Mouse (Mus musculus): ENCODE measurements around the gene Col13a1.

Gene Col13a1

GRCm38 (mm10) chr10:61978866-61979340, at the start of gene Col13a1:
Col13a1 (minus strand) TSS chr10:61979108.
- DNase-seq, result no peak

DNA sequence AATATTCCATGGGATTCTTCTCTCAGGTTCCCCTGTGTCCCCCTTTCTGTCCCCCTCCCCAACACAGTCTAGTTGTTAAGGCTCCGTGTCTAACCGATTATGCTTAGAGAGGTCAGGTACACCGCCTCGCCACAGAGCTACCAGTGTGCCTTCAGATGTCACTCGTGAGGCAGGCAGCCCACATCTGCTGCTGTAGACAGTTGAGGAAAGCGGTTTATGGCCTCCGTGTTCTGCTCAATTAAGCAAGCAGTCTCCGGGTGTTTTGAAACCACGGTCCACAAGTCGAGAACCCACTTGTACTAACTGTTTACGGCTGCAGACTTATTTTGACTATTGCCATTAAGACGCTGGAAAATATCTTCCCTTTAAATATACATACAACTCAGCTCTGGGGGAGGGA, 48.8 kb upstream of the Col13a1 start:
- DNase-seq, result no peak

DNA sequence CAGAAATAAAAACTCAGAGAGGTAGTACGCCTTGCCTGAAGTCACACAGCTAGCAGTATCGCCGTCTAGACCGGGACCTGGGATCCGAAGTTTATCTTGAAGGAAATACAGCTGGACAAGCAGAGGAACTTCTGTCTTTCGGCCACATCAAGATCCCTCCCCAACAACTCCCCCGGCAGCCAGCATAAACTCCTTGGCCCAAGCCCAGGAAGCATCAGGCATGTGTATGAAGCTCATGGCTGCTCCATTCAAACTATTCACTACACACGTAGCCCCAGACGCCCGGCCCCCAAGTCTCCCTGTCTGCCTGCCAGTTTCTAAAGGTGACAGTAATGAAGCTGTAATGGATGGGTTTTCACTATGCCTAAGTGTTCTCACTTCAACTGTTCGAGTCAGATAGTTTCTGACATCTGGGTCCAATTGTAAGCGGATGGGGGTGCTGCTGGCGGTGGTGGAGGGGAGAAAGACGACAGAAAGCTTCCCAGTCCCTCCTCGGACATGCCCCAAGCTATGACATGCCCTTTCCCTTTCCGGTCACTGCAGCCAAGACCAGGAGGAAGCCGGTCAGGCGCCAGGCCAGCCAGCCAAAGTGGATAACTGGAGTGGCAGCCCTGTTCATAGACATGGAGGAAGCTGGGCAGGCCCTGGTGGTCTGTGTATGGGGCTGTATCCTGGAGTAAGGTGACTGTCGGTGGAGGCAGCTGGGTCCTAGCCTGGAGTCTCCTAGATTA, 45.1 kb upstream of the Col13a1 start:
- no peak for DNase-seq

- DNase-seq, result no peak
Observed at GRCm38 (mm10) chr10:62020068-62020620, 41.2 kb upstream of the Col13a1 start.

DNA sequence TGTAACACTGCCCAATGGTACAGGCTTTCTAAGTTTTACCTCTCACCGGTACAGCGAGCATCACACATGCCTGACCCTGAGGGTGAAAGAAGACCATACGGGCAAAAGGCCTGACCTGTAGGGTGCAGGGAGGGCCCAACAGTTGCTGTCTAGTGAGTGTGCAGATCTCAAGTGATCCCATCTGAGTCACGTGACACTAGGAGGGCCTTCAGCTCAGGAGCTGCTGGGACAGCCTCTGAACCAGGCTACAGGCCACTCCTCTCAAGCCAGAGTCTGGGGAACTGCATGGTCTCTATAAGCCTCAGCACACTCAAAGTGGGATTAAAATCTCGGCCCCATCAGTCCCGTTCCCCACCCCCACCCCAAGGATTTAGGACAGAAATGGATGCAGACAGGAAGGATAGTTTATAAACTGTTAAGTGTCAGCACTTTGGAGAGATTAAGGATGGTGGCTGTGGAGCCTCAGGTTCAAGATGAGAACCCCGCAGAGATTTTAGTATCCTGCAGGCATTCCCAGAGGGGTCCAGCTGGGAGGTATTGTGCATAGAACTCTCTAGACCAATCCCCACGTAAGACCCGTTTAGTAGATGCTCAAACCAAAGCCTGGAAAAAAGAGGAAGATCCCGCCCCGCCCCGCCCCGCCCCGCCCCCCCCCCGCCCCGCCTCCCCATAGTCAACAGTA, 40.6 kb upstream of the Col13a1 start:
- no peak for DNase-seq

DNA sequence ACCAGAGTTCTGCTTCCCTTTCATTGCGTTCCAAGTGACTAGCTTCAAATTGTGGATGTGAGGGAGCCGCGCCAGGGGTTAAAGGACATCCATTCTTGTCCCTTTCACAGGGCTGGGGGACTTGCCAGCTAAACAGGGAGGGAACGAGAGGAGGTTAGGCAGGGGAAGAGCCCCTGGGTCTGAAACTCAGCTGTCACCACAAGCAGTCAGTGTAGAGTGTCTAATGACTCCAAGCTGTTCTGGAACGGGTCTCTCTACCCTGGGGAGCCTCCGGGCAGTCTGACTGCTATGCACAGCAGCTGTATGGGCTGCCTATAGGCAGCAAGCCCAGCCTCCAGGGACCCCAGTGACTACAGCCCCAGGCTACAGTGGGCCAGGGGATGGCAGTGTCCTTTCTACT, 38.0 kb upstream of the Col13a1 start:
- DNase-seq, result no peak

DNA sequence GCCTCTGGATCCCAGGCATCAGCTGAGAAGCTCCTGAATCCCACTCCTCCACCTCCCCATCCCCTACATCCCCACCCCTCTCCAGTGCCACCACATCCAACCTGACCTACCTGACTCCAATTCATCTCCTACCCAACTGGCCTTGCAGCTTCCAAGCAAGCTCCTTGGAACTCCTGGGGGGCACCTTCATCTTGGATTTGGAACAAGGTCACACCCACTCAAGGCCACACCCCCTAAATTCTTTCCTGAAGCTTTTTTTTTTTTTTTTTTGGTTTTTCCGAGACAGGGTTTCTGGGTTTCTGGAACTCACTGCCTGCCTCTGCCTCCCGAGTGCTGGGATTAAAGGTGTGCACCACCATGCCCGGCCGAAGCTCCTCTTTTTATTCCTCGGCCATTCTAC, 34.3 kb upstream of the Col13a1 start:
- DNase-seq, result no peak

GRCm38 (mm10) chr10:62012371-62012770, 33.5 kb upstream of the Col13a1 start:
- DNase-seq, result no peak

GRCm38 (mm10) chr10:62009981-62010500, 31.1 kb upstream of the Col13a1 start:
- no peak for DNase-seq

DNA sequence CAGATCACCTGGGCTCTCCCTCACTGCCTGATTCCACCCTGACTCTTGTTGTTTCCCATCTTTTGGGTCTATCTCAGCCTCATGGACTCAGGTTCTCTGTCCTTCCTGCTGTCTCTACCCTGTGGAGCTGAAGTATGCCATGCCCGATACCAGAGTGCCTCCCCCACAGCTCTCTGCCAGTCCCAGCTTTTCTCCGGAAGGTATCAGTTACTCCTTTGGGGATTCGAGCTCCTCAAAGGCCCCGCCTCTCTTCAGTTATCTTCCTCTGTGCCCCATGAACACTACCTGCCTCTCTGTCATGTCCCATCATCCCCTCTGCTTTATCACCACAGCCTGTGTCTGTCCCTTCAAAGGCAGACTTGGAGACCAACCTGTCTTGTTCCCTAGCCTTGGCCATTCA, 29.1 kb upstream of the Col13a1 start:
- DNase-seq, result no peak

- DNase-seq, result no peak
Observed at GRCm38 (mm10) chr10:62006371-62006770, 27.5 kb upstream of the Col13a1 start.

DNA sequence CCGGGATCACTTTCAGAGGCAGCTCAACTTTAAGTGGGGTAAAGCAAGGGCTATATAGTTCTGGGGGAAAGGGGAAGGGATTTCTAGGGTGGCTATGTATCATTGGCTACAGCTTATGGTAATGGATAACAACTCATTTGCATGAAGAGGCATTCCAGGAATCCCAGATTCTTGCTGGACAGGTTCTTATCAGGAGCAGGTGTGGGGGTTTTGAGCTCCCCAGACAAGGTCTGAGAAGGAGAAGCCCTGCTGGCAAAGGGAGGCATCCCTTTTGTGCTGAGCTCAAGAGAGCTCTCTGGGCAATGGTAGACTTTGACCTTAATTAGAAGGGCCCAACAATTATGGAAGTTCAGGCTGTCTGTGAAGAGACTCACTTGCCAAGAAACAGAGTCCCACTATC, 21.3 kb upstream of the Col13a1 start:
- DNase-seq, result no peak

GRCm38 (mm10) chr10:61999766-62000165, 20.9 kb upstream of the Col13a1 start:
- no peak for DNase-seq

DNA sequence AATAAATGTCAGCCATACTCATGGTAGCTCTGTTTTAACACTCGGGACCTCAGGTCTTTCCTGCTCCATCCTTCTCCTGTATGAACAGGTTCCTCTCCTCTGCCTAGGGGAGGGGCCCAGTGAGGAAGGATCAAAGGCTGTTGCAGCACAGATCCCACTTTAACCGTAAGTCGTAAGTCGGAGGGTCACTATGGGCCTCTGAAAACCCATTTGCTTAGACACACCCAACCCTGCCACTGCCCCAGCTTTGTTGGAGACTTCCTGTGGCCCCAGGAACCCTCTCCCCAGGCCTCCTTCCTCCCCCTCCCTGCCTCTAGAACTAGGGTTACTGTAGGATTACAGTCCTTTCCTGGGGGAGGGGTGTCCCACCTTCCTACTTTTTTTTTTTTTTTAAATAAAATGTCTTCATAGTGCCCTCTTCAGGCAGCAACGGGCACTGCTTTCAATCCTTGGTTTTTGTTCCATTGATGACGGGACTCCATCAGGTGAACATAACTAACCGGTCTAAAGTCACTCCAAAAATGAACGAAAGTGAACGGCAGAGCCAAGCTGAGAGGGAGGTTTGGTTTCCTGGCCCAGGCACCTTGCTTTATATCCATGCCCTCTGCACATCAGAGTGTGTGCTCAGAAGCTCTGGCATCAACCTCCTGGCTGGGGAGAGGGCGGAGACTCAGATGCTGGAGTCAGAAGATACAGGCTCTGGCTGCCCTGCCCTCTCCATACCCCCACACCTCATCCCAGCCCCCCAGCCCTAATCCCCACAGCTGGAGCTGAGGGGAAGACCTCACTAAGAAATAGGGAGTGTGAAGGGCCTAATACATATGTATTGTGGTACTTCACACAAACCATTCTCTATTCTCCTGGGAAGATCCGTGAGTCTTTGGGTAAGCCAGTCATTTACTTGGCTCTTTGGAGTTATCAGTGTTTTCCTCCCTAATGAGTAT, 12.8 kb upstream of the Col13a1 start:
- no peak for DNase-seq

DNA sequence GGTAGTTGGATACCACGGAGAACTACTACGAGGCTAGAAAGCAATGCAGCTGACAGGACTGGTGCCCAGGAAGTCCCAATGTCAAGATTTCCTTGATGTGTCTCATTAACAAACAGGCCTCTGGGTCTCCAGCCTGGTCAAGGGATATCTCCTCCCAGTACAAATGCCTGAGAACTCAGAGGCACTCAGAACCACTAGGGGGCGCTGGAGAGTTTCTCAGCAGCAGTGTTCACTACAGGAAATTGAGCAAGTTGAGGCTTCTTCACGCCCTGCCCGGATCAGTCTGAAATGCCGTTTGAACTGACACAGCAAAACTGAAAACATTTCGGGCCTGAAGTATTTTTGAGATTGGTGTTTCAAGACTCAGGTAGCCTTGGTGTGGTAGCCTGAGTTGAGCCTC, 1.5 kb upstream of the Col13a1 start:
- peak; percentile 72 to 81 for DNase-seq

- DNase-seq, result no peak
Observed at GRCm38 (mm10) chr10:61978112-61978865, 619 bp downstream of the Col13a1 start.

DNA sequence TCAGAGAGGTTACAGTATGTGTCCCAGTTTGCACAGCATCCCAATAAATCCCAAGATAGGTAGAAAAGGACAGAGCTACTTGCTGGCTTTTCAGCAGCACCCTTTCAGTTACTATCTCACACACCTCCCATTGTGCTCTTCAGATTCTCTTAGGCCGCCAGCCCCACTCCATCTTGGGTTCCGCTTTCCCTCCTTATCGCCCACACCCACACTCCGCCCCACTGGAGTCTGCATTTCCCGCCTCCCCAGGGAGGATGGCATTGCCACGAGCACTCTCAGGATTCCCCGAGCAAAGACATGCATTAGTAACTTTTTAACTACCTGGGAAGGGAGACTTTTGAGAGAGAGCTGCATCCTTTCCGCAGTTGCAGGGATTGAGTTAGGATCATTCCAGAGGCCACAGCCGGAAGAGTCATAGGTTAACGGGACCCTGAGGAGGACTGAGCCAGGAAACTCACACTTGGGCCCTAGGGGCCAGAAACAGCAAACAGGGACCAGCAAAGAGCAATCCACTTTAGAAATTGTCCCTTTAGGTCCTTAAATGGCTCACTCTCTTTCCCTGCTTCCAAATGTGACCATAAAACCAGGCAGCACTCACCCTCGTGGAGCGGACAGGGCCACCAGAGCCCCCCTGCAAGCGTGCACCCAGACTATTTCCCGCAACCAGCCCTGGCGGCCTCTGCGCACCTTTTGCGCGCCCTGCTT, 1.4 kb downstream of the Col13a1 start:
- no peak for DNase-seq

GRCm38 (mm10) chr10:61976987-61977386, 1.9 kb downstream of the Col13a1 start:
- no peak for DNase-seq

GRCm38 (mm10) chr10:61974581-61974980, 4.3 kb downstream of the Col13a1 start:
- DNase-seq, result no peak

DNA sequence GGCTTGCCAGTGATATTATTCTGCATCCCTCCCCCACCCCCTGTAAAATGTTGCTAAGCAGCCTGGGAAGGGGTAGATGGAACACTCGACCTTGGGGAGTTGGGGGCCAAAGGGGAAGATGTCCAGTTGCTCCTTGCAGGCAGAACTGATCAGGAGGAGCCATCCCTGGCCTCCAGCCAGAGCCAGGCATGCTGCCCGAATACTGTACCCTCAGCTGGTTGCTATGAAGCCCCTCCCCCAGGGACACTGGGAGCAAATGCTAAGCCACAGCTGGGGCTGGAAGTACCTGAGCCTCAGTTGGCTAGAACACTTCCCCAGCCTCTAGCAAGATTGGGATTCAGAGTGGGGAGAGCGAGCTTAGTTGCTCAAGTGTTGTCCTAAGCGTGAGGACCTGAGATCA, 6.9 kb downstream of the Col13a1 start:
- no peak for DNase-seq

GRCm38 (mm10) chr10:61968003-61968553, 10.8 kb downstream of the Col13a1 start:
- no peak for DNase-seq
